Mouse (Mus musculus) embryonic stem cell, embryonic (primary cell): ENCODE data around the gene Chrnb1.

Experiments
- CTCF ChIA-PET, 4 experiments: fragments of 300-600 bp in 2 of 4; fragments of 350-600 bp in 2 of 4; sonication (Branson Sonifier 250); formaldehyde crosslinking; loops; one replicate each; lab custom pipeline; 2022; ENCODE audit warnings: inconsistent platforms in 2 of 4; lab: Charles Lee
- POLR2A ChIA-PET, 4 experiments: fragments of 300-600 bp in 2 of 4; fragments of 350-600 bp in 2 of 4; sonication (Branson Sonifier 250); formaldehyde crosslinking; loops; one replicate each; lab custom pipeline; 2022; ENCODE audit warnings: antibody characterized with exemption in 4 of 4, inconsistent platforms in 1 of 4; lab: Charles Lee

Chrnb1 gene

GRCm38 (mm10) chr11:69799394-69800137 lies 3.8 kb upstream of the Chrnb1 start:
- ChIA-PET CTCF (interaction anchor here in 3 of 4 experiments (0.6 to 1.7 kb wide), 11 partner anchors 36 to 390 kb away, joined by 3 to 7 read pairs (median 4); partner anchors contain the start of genes Fxr2 (in 1 of the 3) and Tnk1 (in 1 of the 3)), POLR2A (interaction anchor here (0.5 to 12.8 kb wide), 60 partner anchors 9 to 693 kb away, joined by 3 to 168 read pairs (median 5); partner anchors contain the start of genes Nlgn2 (in 3 of the 4), Tmem256 (in 3 of the 4), Eif5a (in 2 of the 4) and Gm39566 (in 2 of the 4))

- POLR2A ChIA-PET: interaction anchor here in 3 of 4 experiments (0.7 to 12.8 kb wide), 15 partner anchors 11 to 555 kb away, joined by 3 to 168 read pairs (median 4); partner anchors contain the start of genes 2810408A11Rik (in 1 of the 3), Gm39566 (in 1 of the 3), Neurl4 (in 1 of the 3) and Nlgn2 (in 1 of the 3)
- CTCF ChIA-PET: no interaction called here
Measured at GRCm38 (mm10) chr11:69797924-69798323, 2.2 kb upstream of the Chrnb1 start.

GRCm38 (mm10) chr11:69795983-69796435 lies 266 bp upstream of the Chrnb1 start:
- POLR2A ChIA-PET: interaction anchor here in 3 of 4 experiments (0.9 to 12.8 kb wide), 21 partner anchors 8 to 184 kb away, joined by 3 to 168 read pairs (median 5); partner anchors contain the start of genes Eif5a (in 2 of the 3), Nlgn2 (in 2 of the 3), Tmem102 (in 2 of the 3) and Tmem256 (in 2 of the 3)
- CTCF ChIA-PET: interaction anchor here in 2 of 4 experiments (0.5 kb wide), 2 partner anchors 34 to 80 kb away, joined by 4 to 7 read pairs; partner anchors contain the start of gene Slc35g3 (in 1 of the 2)

DNA sequence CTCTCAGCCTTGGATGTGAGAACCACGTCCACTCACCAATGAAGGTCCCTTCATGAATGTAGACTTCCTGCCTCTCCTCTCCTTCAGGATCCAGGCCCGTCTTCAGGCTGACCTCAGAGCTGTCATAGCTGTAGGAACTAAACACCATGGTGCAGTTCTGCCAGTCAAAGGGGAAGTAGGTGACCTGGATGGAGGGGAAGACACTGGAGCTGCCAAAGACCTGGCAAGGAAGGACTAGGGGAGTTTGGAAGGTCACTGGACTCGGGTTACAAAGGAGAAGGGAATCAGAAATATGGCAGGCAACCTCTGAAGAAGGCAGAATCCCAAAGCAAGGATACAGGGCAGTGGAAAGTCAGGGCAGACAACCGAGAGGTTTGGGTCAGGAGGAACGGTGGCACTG lies 2.3 kb downstream of the Chrnb1 start:
- ChIA-PET CTCF (no interaction called here), POLR2A (interaction anchor here (0.5 to 2.5 kb wide), 15 partner anchors 9 to 212 kb away, joined by 3 to 8 read pairs (median 4); partner anchors contain the start of genes Polr2a (in 1 of the 4) and Tmem256 (in 1 of the 4))

DNA sequence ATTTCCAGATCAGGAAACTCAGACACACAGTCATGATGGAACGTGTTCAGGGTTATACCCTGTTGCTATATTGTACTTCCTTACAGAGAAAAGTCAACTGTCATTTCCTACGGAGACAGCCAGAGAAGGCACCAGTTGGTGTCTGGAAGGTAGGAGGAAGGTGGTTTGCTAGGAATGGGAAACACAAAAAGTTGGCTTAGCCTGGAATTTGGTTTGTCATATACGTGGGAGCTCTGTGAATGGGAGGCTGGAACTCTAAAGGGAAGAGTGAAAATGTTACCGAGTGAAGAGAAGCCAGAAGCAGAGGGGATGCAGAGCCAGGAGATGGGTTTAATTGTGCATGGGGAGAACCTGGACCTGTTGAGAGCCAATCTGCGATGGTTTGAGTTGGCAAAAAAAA lies 4.3 kb downstream of the Chrnb1 start:
- ChIA-PET CTCF (interaction anchor here in 1 of 4 experiments (0.7 kb wide), 1 partner anchor 28 kb away, joined by 3 read pairs; no protein-coding TSS in a partner anchor), POLR2A (interaction anchor here in 3 of 4 experiments (0.7 to 4.0 kb wide), 4 partner anchors 10 to 186 kb away, joined by 3 to 21 read pairs (median 6); partner anchors contain the start of gene Fgf11 (in 2 of the 3))

DNA sequence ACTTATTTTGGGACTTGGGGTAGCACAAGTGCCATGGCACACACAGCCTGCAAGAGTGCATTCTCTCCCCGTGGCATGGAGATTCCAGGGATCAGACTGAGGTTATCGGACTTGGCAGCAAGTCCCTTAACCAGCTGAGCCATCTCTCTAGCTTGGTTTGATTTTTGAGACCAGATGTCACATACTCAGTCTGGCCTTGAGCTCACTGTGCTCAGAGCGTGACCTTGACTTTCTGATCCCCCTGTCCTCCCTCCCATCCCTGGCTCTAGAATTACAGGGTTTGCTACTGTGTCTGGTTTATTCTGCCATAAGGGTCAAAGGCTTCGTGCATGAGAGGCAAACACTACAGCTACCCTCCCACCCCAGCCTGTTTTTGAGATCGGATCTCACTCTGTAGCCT lies 6.3 kb downstream of the Chrnb1 start:
- ChIA-PET POLR2A (interaction anchor here in 3 of 4 experiments (0.9 to 6.8 kb wide), 13 partner anchors 11 to 135 kb away, joined by 3 to 168 read pairs (median 3); partner anchors contain the start of genes Fgf11 (in 2 of the 3), Chrnb1 (in 1 of the 3), Polr2a (in 1 of the 3) and Tmem102 (in 1 of the 3)), CTCF (interaction anchor here in 1 of 4 experiments (0.7 kb wide), 1 partner anchor 224 kb away, joined by 3 read pairs; no protein-coding TSS in a partner anchor)

DNA sequence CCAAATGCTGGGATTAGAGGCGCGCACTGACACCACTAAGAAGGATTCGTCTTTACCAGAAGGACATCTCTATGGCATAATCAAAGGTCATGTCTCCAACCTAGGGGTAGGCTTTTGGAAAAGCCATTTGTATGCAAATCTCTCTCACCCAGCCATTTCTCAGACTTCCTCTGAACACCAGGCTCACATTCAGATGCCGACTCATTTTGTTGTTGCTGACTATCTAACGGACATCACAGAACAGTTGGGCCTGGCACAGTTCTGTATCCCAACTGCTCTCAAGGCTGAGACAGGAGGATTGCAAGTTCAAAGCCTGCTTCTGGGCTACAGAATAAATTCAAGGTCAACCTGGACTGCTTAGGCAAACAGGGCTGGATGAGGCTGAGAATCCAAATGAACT lies 8.4 kb downstream of the Chrnb1 start:
- CTCF ChIA-PET: interaction anchor here in 1 of 4 experiments (0.6 to 1.0 kb wide), 2 partner anchors 8 to 89 kb away, joined by 3 to 7 read pairs; no protein-coding TSS in a partner anchor
- POLR2A ChIA-PET: interaction anchor here in 2 of 4 experiments (0.6 to 6.8 kb wide), 6 partner anchors 12 to 98 kb away, joined by 3 to 168 read pairs (median 44); partner anchors contain the start of genes Fgf11 (in 2 of the 2), Tmem102 (in 2 of the 2), Chrnb1 (in 1 of the 2) and Nlgn2 (in 1 of the 2)

- ChIA-PET POLR2A (interaction anchor here (0.5 to 6.8 kb wide), 93 partner anchors 9 to 884 kb away, joined by 3 to 168 read pairs (median 4); partner anchors contain the start of genes Eif5a (in 3 of the 4), Fgf11 (in 3 of the 4), Nlgn2 (in 3 of the 4) and Tmem256 (in 3 of the 4)), CTCF (interaction anchor here in 3 of 4 experiments (0.5 to 2.2 kb wide), 16 partner anchors 8 to 259 kb away, joined by 3 to 11 read pairs (median 3); partner anchors contain the start of genes Eif5a (in 1 of the 3) and Fgf11 (in 1 of the 3))
Measured at GRCm38 (mm10) chr11:69784793-69785272, 10.9 kb downstream of the Chrnb1 start.

DNA sequence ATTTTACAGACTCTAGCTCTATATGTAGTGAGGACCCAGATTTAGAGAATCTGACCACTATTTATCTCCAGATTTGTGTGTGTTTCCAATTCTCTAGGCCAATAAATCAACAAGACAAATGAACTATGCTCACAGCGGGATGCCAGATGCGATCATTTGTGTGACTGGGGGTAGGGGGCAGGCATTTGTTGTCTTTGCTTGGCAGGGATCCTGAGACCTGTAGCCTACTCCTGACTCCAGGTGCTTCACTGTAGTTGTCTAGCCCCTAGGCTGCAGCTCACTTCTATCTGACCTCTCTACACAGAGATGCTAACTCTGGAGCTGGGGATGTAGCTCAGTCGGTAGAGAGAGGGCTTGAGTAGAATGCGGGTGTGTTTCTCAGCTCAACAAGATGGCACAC lies 13.9 kb downstream of the Chrnb1 start:
- ChIA-PET POLR2A (interaction anchor here in 3 of 4 experiments (0.5 to 4.8 kb wide), 30 partner anchors 11 to 168 kb away, joined by 3 to 57 read pairs (median 6); partner anchors contain the start of genes Nlgn2 (in 3 of the 3), Chrnb1 (in 2 of the 3), Polr2a (in 2 of the 3) and Tmem256 (in 2 of the 3)), CTCF (interaction anchor here in 3 of 4 experiments (0.6 to 1.1 kb wide), 3 partner anchors 27 to 240 kb away, joined by 3 to 7 read pairs (median 3); no protein-coding TSS in a partner anchor)

GRCm38 (mm10) chr11:69778985-69779384 lies 16.8 kb downstream of the Chrnb1 start:
- CTCF ChIA-PET: interaction anchor here in 1 of 4 experiments (1.1 kb wide), 1 partner anchor 102 kb away, joined by 3 read pairs; no protein-coding TSS in a partner anchor

GRCm38 (mm10) chr11:69778258-69778982 lies 17.3 kb downstream of the Chrnb1 start:
- CTCF ChIA-PET: interaction anchor here in 2 of 4 experiments (0.6 to 1.1 kb wide), 2 partner anchors 102 to 175 kb away, joined by 3 read pairs; no protein-coding TSS in a partner anchor
- POLR2A ChIA-PET: interaction anchor here (0.6 to 5.9 kb wide), 31 partner anchors 7 to 202 kb away, joined by 3 to 69 read pairs (median 5); partner anchors contain the start of genes Fgf11 (in 2 of the 4), Ctdnep1 (in 1 of the 4), Eif5a (in 1 of the 4) and Nlgn2 (in 1 of the 4)

More at GRCm38 (mm10) chr11:69778985-69779384, 16.8 kb downstream of the Chrnb1 start:
- POLR2A ChIA-PET: interaction anchor here (0.6 to 5.9 kb wide), 23 partner anchors 9 to 202 kb away, joined by 3 to 69 read pairs (median 5); partner anchors contain the start of genes Fgf11 (in 2 of the 4), Ctdnep1 (in 1 of the 4), Nlgn2 (in 1 of the 4) and Polr2a (in 1 of the 4)

GRCm38 (mm10) chr11:69777504-69778257 lies 18.1 kb downstream of the Chrnb1 start:
- CTCF ChIA-PET: interaction anchor here in 1 of 4 experiments (0.6 kb wide), 1 partner anchor 175 kb away, joined by 3 read pairs; no protein-coding TSS in a partner anchor
- POLR2A ChIA-PET: interaction anchor here (0.6 to 5.9 kb wide), 25 partner anchors 8 to 144 kb away, joined by 3 to 69 read pairs (median 5); partner anchors contain the start of genes Fgf11 (in 2 of the 4), Eif5a (in 1 of the 4), Nlgn2 (in 1 of the 4) and Polr2a (in 1 of the 4)

GRCm38 (mm10) chr11:69776488-69776887 lies 19.3 kb downstream of the Chrnb1 start:
- ChIA-PET POLR2A (interaction anchor here (0.6 to 5.9 kb wide), 28 partner anchors 8 to 453 kb away, joined by 3 to 69 read pairs (median 5); partner anchors contain the start of genes Polr2a (in 2 of the 4), Slc35g3 (in 2 of the 4), Tmem102 (in 2 of the 4) and Cntrob (in 1 of the 4)), CTCF (interaction anchor here in 3 of 4 experiments (0.6 to 2.1 kb wide), 4 partner anchors 9 to 1257 kb away, joined by 3 to 8 read pairs (median 4); partner anchors contain the start of gene 6330403K07Rik (in 1 of the 3))

DNA sequence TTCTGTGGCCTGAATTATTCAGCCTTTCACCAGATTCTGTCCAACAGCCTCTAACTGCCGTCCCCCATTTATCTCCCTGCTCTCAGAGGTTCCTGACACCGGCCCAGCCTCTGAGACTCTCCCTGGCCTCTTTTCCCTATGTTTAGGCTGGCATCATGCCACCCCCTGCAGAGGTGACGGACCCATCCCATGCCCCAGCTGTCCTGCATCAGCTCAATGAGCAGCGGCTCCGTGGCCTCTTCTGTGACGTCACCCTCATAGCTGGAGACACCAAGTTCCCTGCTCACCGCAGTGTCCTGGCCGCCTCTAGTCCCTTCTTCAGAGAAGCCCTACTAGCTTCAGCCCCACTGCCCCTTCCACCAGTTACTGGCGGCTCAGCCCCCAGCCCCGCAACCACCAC lies 20.0 kb downstream of the Chrnb1 start:
- ChIA-PET CTCF (interaction anchor here in 3 of 4 experiments (0.6 to 2.1 kb wide), 5 partner anchors 9 to 201 kb away, joined by 3 to 8 read pairs (median 4); no protein-coding TSS in a partner anchor), POLR2A (interaction anchor here (0.6 to 5.9 kb wide), 37 partner anchors 8 to 452 kb away, joined by 3 to 69 read pairs (median 4); partner anchors contain the start of genes Polr2a (in 2 of the 4), Slc35g3 (in 2 of the 4), Tmem102 (in 2 of the 4) and Tmem256 (in 2 of the 4))
